Mouse (Mus musculus) MEL (cell line): Measurements from ENCODE around the gene Slc35d1. TPM values are rescaled to one million over a fixed set of nuclear protein-coding genes. Genes with fewer than 3 reads are reported as not detected.

Experiments
- DNase-seq: peaks from one replicate; pipeline ENCODE4 v3.0.0; 2011; ENCODE audit warnings: low read depth, low spot score
- H3K27ac ChIP-seq: 2 replicates; pipeline ENCODE4 v1.5.1; 2012; ENCODE audit warnings: low read depth, mild to moderate bottlenecking, control low read depth, low read length, moderate library complexity; ENCODE audit not compliant: control insufficient read depth
- H3K27me3 ChIP-seq, 2 experiments: fragments of 150-350 bp in 1 of 2; sonication (generic) in 1 of 2; 2 replicates each; pipeline ENCODE4 v1.6.1; 2012; ENCODE audit warnings: low read length in 2 of 2, mild to moderate bottlenecking in 2 of 2, improper control_type of control experiment in 1 of 2, moderate library complexity in 1 of 2; ENCODE audit not compliant: insufficient read depth in 2 of 2, control insufficient read depth in 1 of 2
- H3K36me3 ChIP-seq, 2 experiments: 2 replicates each; pipeline ENCODE4 v1.6.1; 2012 to 2014; ENCODE audit warnings: low read length in 2 of 2, improper control_type of control experiment in 1 of 2, inconsistent platforms in 1 of 2, mild to moderate bottlenecking in 1 of 2; ENCODE audit not compliant: insufficient read depth in 2 of 2, control insufficient read depth in 1 of 2
- H3K4me1 ChIP-seq, 2 experiments: fragments of 150-350 bp in 1 of 2; sonication (generic) in 1 of 2; 2 replicates each; pipeline ENCODE4 v1.6.1; 2012; ENCODE audit warnings: low read length in 2 of 2, improper control_type of control experiment in 1 of 2, mild to moderate bottlenecking in 1 of 2; ENCODE audit not compliant: insufficient read depth in 2 of 2, control insufficient read depth in 1 of 2
- H3K4me3 ChIP-seq, 2 experiments: fragments of 150-350 bp in 1 of 2; sonication (generic) in 1 of 2; 2 replicates each; pipeline ENCODE4 v1.5.1; 2012; ENCODE audit warnings: low read depth in 2 of 2, low read length in 2 of 2, mild to moderate bottlenecking in 2 of 2, moderate library complexity in 2 of 2, control low read depth in 1 of 2, improper control_type of control experiment in 1 of 2; ENCODE audit not compliant: control insufficient read depth in 1 of 2, insufficient read depth in 1 of 2
- H3K79me2 ChIP-seq: 2 replicates; pipeline ENCODE4 v1.6.1; 2012; ENCODE audit warnings: mild to moderate bottlenecking, low read length, moderate library complexity; ENCODE audit not compliant: control insufficient read depth, poor library complexity, insufficient read depth
- H3K9ac ChIP-seq: 2 replicates; pipeline ENCODE4 v1.6.1; 2012; ENCODE audit warnings: low read depth, mild to moderate bottlenecking, control low read depth, low read length, moderate library complexity; ENCODE audit not compliant: control insufficient read depth, poor library complexity, severe bottlenecking
- H3K9me3 ChIP-seq: fragments of 150-350 bp; sonication (generic); replicated peaks from 2 replicates; pipeline ENCODE4 v1.6.1; 2012; ENCODE audit warnings: mild to moderate bottlenecking, low read length, improper control_type of control experiment, moderate library complexity; ENCODE audit not compliant: insufficient read depth
- CHD1 ChIP-seq: IDR thresholded peaks from 2 replicates; pipeline ENCODE4 v1.6.1; 2012; ENCODE audit warnings: low read depth, mild to moderate bottlenecking, inconsistent platforms, low read length, improper control_type of control experiment
- E2F4 ChIP-seq: IDR thresholded peaks from 2 replicates; pipeline ENCODE4 v1.6.1; 2011; ENCODE audit warnings: low read depth, low read length, improper control_type of control experiment, borderline replicate concordance
- ETS1 ChIP-seq: IDR thresholded peaks from 2 replicates; pipeline ENCODE4 v1.6.1; 2012; ENCODE audit warnings: low read depth, mild to moderate bottlenecking, inconsistent platforms, low read length, improper control_type of control experiment, moderate library complexity
- JUND ChIP-seq: IDR thresholded peaks from 2 replicates; pipeline ENCODE4 v1.6.1; 2011; ENCODE audit warnings: low read depth, mild to moderate bottlenecking, improper control_type of control experiment, low read length
- KAT2A ChIP-seq: conservative IDR thresholded peaks from 2 replicates; pipeline ENCODE4 v1.6.1; 2012; ENCODE audit warnings: low read depth, low read length, improper control_type of control experiment, inconsistent platforms
- MAFK ChIP-seq: IDR thresholded peaks from 2 replicates; pipeline ENCODE4 v1.6.1; 2011; ENCODE audit warnings: low read depth, mild to moderate bottlenecking, low read length, improper control_type of control experiment, borderline replicate concordance
- MAX ChIP-seq: IDR thresholded peaks from 2 replicates; pipeline ENCODE4 v1.6.1; 2011; ENCODE audit warnings: low read length, improper control_type of control experiment
- MAZ ChIP-seq: IDR thresholded peaks from 2 replicates; pipeline ENCODE4 v1.6.1; 2012; ENCODE audit warnings: low read depth, mild to moderate bottlenecking, inconsistent platforms, low read length, improper control_type of control experiment
- MEF2A ChIP-seq: IDR thresholded peaks from 2 replicates; pipeline ENCODE4 v1.6.1; 2014; ENCODE audit warnings: low read depth, mild to moderate bottlenecking, inconsistent platforms, low read length, improper control_type of control experiment; ENCODE audit not compliant: poor library complexity, insufficient replicate concordance, severe bottlenecking; ENCODE audit errors: extremely low read depth
- MYB ChIP-seq: IDR thresholded peaks from 2 replicates; pipeline ENCODE4 v1.6.1; 2011; ENCODE audit warnings: mild to moderate bottlenecking, low read depth, low read length, improper control_type of control experiment
- MYC ChIP-seq: IDR thresholded peaks from 2 replicates; pipeline ENCODE4 v1.6.1; 2011; ENCODE audit warnings: low read depth, mild to moderate bottlenecking, low read length, improper control_type of control experiment, moderate library complexity
- NRF1 ChIP-seq: IDR thresholded peaks from 2 replicates; pipeline ENCODE4 v1.6.1; 2014; ENCODE audit warnings: low read depth, mild to moderate bottlenecking, inconsistent platforms, low read length, improper control_type of control experiment, moderate library complexity; ENCODE audit not compliant: poor library complexity, insufficient read depth, severe bottlenecking
- POLR2A ChIP-seq, 2 experiments: IDR thresholded peaks; 2 replicates each; pipeline ENCODE4 v1.6.1; 2011 to 2012; ENCODE audit warnings: low read length in 2 of 2, mild to moderate bottlenecking in 2 of 2, control low read depth in 1 of 2, improper control_type of control experiment in 1 of 2, low read depth in 1 of 2, moderate library complexity in 1 of 2; ENCODE audit not compliant: control insufficient read depth in 1 of 2, insufficient read depth in 1 of 2, poor library complexity in 1 of 2
- POLR2AphosphoS2 ChIP-seq: IDR thresholded peaks from 2 replicates; pipeline ENCODE4 v1.6.1; 2011; ENCODE audit warnings: low read length, improper control_type of control experiment
- POLR2AphosphoS5 ChIP-seq: IDR thresholded peaks from 2 replicates; pipeline ENCODE4 v1.6.1; 2012; ENCODE audit warnings: low read depth, borderline replicate concordance, mild to moderate bottlenecking, inconsistent platforms, low read length, moderate library complexity, mixed read lengths
- RCOR1 ChIP-seq: IDR thresholded peaks from 2 replicates; pipeline ENCODE4 v1.6.1; 2012; ENCODE audit warnings: low read depth, mild to moderate bottlenecking, inconsistent platforms, low read length, improper control_type of control experiment
- SIN3A ChIP-seq: IDR thresholded peaks from 2 replicates; pipeline ENCODE4 v1.6.1; 2012; ENCODE audit warnings: low read length, improper control_type of control experiment, inconsistent platforms
- TAL1 ChIP-seq: IDR thresholded peaks from 2 replicates; pipeline ENCODE4 v1.6.1; 2012; ENCODE audit warnings: mild to moderate bottlenecking, inconsistent platforms, low read length, moderate library complexity, mixed read lengths
- USF1 ChIP-seq: IDR thresholded peaks from 2 replicates; pipeline ENCODE4 v1.6.1; 2014; ENCODE audit warnings: low read depth, mild to moderate bottlenecking, inconsistent platforms, low read length, improper control_type of control experiment, moderate library complexity
- USF2 ChIP-seq, 2 experiments: IDR thresholded peaks; 2 replicates each; pipeline ENCODE4 v1.6.1; 2011 to 2012; ENCODE audit warnings: improper control_type of control experiment in 2 of 2, low read length in 2 of 2, borderline replicate concordance in 1 of 2, inconsistent platforms in 1 of 2, low read depth in 1 of 2, mild to moderate bottlenecking in 1 of 2; ENCODE audit not compliant: insufficient read depth in 1 of 2
- ZMIZ1 ChIP-seq: IDR thresholded peaks from 2 replicates; pipeline ENCODE4 v1.6.1; 2012; ENCODE audit warnings: low read depth, mild to moderate bottlenecking, inconsistent platforms, low read length, improper control_type of control experiment, moderate library complexity
- polyA plus RNA-seq, 2 experiments: library from polyadenylated mRNA; stranded (reverse) in 1 of 2; unstranded in 1 of 2; fragments of >175 nt in 1 of 2; fragments of >200 nt in 1 of 2; gene quantifications; 2 replicates each; pipeline versions ENCODE4 v1.2.1 to v1.2.4; 2012; ENCODE audit warnings: low replicate concordance in 2 of 2, low read depth in 1 of 2; ENCODE audit not compliant: insufficient read length in 2 of 2, insufficient read depth in 1 of 2, missing spikeins in 1 of 2
- total RNA-seq: library from RNA; depleted of rRNA; stranded (reverse); fragments of 300-350 nt; gene quantifications from 2 replicates; pipeline ENCODE4 v1.2.3, GENCODE M21; 2012

Gene Slc35d1
- total and polyA plus RNA-seq, 3 experiments = 5.0 to 33.7 (median 10.0) TPM

- Histone ChIP-seq H3K27me3 (no peaks in the 10 kb centered on the region; a peak in 1 of 4 replicates), H3K27ac (no peak overlapping the region)
- TF ChIP-seq KAT2A = no peak
- TF ChIP-seq ETS1 = no peak
- no peak for TF ChIP-seq MYC
- TF ChIP-seq MAX = no peak
- TF ChIP-seq E2F4 = no peak
- no peak for TF ChIP-seq NRF1
- TF ChIP-seq RCOR1 = no peak
- TF ChIP-seq USF2 (IDR thresholded peaks at IDR 0.05; ENCODE audit: borderline replicate concordance in 1 of 2, insufficient read depth in 1 of 2, low read depth in 1 of 2, low read length in 2 of 2) = no peak
- TF ChIP-seq ZMIZ1 = no peak
- no peak for TF ChIP-seq MAZ
- no peak for TF ChIP-seq SIN3A
- TF ChIP-seq, all 39 proteins: peak for 0
- Histone ChIP-seq H3K9ac (no peak overlapping the region), H3K79me2 (no peaks in the 10 kb centered on the region), H3K36me3 (no peaks in the 10 kb centered on the region), H3K9me3 (no peaks in the 10 kb centered on the region), H3K4me1 (peaks cover 0 to 2% of the 10 kb centered on the region in 2 experiments; a peak in 1 of 4 replicates), H3K4me3 (no peak overlapping the region)
- DNase-seq = no peak
These were observed 48.9 kb upstream of the Slc35d1 start for GRCm38 (mm10) chr4:103263812-103264396.

DNA sequence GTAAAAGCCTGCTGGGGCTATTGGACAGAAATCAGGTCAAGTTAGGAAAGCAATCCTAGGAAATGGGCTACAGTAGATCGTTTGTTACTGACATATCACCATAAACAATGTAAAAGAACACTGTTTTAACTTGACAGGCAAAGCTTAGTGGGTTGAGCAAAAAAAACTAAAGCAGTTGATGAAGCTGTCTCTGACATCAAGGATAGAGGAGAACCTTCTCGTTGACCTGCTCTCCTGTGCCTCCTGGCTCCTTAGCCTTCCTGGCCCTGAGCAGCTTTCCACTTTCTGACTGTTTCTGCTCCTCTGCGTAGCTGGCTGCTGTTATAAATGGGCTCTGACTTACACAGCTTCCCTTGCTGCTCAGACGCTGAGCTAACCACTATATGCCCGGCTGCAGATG, 48.4 kb upstream of the Slc35d1 start:
- no peak for DNase-seq
- Histone ChIP-seq H3K9ac (no peak overlapping the region), H3K4me3 (no peak overlapping the region), H3K27me3 (no peaks in the 10 kb centered on the region; a peak in 1 of 4 replicates), H3K36me3 (no peaks in the 10 kb centered on the region), H3K9me3 (no peaks in the 10 kb centered on the region), H3K79me2 (no peaks in the 10 kb centered on the region), H3K4me1 (peaks cover 0 to 2% of the 10 kb centered on the region in 2 experiments; a peak in 1 of 4 replicates), H3K27ac (no peak overlapping the region)
- TF ChIP-seq MAFK (no peak), POLR2AphosphoS5 (no peak), MAZ (no peak), MEF2A (no peak), USF2 (IDR thresholded peaks at IDR 0.05; ENCODE audit: borderline replicate concordance in 1 of 2, insufficient read depth in 1 of 2, low read depth in 1 of 2, low read length in 2 of 2) (no peak), POLR2A (IDR thresholded peaks at IDR 0.05; ENCODE audit: control insufficient read depth in 1 of 2, insufficient read depth in 1 of 2, low read depth in 1 of 2, low read length in 2 of 2, poor library complexity in 1 of 2) (no peak), TAL1 (no peak), POLR2AphosphoS2 (no peak), JUND (no peak), USF1 (no peak), CHD1 (no peak), MYB (no peak), E2F4 (no peak)
